Mouse (Mus musculus) ES-CJ7 (cell line): Measurements from ENCODE around the gene Prkn.

Experiments used
- DNase-seq: peaks from one replicate; pipeline ENCODE4 v3.0.0; 2011; ENCODE audit warnings: low read depth, low spot score

Prkn gene

DNA sequence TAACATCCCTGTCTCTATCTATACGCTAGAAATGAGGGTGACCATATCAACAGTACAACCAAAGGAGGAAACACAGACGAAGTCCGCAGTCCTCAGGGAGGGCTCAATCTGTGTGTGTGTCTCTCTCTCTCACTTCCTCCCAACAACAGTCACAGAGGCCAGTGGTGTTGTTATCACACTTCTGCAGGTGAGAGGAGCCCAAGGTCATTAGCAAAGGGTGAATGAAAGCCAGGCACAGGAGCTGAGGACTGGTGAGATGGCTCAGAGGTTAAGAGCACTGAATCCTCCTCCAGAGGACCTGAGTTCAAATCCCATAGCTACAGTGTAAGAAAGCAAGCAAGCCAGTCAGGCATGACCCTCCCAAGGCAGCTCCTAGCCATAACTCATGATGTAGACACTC is 1199.7 kb downstream of the Prkn start:
- no peak for DNase-seq

- no peak for DNase-seq
Measured at GRCm38 (mm10) chr17:12040546-12040945, 1200.4 kb downstream of the Prkn start.

DNA sequence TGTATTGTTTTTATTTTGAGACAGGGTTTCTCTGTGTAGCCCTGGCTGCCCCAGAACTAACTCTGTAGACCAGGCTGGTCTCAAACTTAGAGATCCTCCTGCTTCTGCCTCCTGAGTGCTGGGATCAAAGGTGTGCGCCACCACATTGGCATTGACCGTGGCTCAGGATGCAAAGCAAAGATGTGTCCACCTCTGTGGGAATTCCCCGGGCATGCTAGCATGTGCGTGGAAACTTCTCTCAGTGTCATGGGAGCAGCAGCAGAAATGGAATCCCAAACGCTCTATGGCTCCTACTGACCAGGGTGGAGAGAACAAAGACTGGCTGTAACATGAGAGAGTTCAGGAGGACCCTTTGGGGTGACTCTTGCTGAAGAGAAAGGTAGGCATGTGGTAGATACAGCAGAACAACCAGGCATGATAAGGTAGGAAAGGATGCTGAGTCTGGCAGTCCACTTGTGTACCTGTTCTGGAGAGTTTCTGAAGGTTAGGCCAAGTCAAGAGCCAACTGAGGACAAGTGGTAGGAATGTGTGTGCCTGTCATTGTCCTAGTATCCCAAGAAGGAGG is 1201.0 kb downstream of the Prkn start:
- no peak for DNase-seq

DNA sequence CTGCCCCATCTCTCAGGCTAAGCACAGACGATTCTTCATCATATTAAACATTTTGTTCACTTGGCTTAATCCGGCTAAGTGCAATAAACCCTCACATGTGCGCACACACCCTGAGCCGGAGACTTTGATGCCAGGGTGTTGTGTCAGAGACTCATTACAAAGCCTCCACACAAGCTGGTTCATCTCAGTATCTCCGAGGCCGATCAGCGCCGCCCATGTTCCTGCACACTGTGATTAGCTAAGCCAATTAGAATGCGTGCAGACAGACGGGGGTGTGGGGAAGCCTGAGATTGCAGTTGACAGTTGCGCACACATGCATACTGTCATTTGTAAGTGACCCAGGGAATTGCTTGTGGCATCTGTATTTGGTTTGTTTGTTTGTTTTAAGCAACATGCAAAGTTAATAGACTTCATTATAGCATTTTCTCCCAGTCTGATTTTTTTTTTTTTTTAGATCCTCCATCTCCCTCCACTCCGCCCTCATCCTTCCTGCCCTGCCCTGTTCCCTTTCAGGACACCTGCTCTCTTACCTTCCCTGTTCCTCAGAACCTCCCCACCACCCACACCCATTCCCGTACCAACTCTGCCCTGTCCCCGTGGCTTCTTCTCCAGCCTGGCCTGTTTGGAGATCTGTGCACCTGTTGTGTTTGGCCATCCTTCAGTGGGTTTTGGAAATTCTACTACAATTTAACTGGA is 1202.5 kb downstream of the Prkn start:
- no peak for DNase-seq

- DNase-seq: peak; percentile 29
Measured at GRCm38 (mm10) chr17:12044222-12044621, 1204.0 kb downstream of the Prkn start.

DNA sequence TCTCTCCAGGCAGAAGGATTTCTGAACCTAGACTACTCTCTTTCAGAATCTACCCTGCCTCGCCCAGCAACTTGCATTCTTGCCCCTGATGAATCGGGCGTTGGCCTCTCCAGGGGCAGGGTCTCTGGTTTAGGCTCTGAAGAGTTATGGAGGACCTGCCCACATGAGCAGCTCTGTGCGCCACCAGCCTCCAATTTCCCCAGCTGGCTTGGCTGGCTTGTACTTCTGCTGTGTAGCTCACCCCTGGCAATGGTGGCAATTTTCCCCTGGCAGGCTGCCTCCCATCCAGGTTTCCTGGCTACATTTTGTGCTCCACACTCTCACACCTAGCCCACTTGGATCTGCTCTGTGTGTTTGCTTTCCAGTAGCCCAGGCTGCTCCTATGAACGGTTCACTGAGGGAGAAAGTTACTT is 1205.7 kb downstream of the Prkn start:
- peak; percentile 52 for DNase-seq

DNA sequence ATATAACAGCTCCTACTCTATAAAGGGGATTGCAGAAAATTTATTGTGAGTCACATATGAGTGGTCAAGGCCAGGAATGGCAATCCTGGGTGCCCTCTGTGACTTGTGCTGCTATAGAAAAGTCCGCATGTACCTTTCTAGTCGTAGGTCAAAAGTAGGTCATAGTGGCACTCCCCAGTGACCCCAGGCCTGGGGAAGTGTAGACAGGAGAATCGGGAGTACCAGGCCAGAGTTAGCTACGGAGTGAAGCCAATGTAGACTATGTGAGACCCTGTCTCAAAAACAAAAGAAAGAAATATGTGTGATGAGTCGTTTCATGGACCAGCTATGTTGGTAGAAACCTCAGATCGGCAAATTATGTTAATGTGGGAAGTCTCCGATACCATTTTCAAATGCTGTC is 1206.8 kb downstream of the Prkn start:
- DNase-seq: no peak

DNA sequence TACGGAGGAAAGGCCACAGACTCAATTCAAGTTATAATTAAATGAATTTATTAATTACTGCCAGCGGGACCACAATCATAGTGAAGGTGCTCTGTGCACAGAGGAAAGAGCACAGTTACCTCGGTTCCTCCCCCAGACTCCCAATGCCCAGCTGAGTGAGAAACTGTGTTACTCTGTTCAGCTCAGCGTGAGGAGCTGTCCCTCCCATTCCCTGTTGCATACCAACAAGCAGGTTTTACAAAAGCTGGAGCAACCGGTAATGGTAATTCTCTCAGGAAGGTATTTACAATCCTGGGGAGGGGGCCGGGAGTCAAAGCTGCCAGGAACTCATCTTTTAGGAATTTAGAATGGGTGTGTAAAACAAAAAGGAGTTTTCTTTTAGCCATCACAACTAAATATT is 1207.3 kb downstream of the Prkn start:
- peak; percentile 51 for DNase-seq

GRCm38 (mm10) chr17:12048695-12049490 is 1208.7 kb downstream of the Prkn start:
- no peak for DNase-seq

DNA sequence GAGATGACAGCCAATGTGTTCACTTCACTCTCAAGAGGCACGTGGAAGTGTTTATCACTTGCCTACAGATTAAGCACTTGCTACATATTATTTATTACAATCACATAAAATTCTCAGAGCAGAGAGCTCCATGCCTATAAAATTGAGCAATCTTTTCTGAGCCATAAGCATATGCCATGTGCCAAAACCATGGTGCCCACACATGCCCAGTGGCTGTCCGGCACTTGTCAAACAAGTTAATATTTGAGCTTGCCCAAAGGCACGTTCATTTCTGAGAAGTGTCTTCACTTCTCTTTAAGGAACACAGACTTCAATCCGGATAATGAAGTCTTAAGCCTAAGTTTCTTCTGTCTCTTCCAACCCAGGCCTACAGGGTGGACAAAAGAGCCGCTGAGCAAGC is 1210.1 kb downstream of the Prkn start:
- DNase-seq: no peak

DNA sequence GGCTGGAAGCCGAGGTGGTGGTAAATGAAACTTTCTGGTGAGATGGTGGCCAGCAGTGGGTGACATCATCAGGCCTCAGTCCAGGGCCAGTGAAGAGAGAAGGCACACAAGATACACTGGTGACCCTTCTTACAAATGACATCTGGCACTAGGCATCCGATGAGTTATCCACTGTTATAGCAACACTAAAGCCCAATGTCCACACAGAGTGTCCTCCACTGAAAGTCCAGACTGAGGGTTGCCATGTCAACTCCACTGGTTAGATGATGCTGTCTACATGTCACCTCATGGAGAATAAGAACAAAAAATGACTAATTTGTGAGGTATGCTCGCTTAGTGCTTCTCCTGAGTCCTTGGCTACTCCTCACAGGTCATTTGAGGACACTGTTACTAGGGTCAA is 1210.8 kb downstream of the Prkn start:
- no peak for DNase-seq

- DNase-seq: no peak
Measured at GRCm38 (mm10) chr17:12052651-12053050, 1212.5 kb downstream of the Prkn start.

DNA sequence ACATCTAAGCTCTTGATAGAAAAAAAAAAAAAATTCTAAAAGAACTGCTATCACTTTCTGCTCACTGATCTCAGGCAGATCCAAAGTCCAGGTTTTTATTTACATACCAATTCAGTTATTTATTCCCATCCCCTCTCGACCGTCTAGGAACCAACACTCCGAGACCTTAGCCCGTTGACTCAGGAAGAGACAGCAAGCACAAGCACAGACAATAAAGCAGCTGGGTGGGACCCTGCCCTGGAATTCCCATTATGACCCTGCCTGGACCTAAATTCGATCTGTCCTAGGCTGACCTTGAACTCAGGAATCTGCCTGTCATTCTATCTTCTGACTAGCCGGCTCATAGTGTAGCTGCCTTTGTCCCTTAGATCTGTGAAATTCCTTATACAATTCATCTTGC is 1218.9 kb downstream of the Prkn start:
- no peak for DNase-seq

GRCm38 (mm10) chr17:12061381-12061780 is 1221.2 kb downstream of the Prkn start:
- DNase-seq: no peak

- DNase-seq: no peak
Measured at GRCm38 (mm10) chr17:12062861-12063260, 1222.7 kb downstream of the Prkn start.

- no peak for DNase-seq
Measured at GRCm38 (mm10) chr17:12063533-12063932, 1223.3 kb downstream of the Prkn start.

GRCm38 (mm10) chr17:12066054-12066453 is 1225.9 kb downstream of the Prkn start:
- no peak for DNase-seq

- DNase-seq: peak; percentile 55
Measured at GRCm38 (mm10) chr17:12076816-12077215, 1236.6 kb downstream of the Prkn start.

DNA sequence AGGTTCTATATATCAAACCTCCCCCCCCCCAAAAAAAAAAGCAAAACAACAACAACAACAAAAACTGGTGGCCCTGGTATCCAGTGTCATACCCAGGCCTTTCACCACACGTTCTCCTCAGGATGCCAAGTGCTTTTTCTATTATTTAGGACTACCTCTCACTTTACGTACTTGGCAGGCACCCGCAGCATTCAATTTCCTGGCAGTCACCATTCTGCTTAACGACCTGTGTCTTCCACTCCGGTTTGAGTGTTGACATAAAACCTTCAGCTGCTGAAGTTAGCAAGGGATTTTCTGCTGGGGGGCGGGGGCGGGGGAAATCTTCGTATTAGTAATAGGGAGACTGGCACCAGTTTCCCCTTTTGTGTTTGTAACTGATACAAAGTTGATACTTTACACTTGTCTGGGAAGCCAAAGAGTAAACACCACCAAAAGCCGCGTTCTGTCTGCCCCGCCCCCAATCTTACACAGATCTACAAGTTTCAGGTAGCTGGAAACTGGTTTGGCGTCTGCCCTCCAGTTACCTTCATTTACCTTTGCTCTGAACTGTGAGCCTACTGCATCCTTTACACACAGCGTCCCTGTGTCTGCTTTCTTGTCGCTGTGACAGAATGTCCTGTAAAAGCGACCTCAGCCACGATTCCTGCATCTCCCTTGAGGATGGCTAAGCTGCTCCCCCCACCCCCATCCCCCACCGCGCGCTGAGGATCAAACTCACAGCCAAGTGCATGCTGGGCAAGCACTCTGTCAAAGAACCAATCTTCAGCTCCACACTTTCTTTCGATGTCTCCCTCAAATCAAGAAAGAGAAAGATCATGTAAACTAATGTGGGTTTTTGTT is 1240.7 kb downstream of the Prkn start:
- DNase-seq: no peak

GRCm38 (mm10) chr17:12082201-12082600 is 1242.0 kb downstream of the Prkn start:
- DNase-seq: no peak

DNA sequence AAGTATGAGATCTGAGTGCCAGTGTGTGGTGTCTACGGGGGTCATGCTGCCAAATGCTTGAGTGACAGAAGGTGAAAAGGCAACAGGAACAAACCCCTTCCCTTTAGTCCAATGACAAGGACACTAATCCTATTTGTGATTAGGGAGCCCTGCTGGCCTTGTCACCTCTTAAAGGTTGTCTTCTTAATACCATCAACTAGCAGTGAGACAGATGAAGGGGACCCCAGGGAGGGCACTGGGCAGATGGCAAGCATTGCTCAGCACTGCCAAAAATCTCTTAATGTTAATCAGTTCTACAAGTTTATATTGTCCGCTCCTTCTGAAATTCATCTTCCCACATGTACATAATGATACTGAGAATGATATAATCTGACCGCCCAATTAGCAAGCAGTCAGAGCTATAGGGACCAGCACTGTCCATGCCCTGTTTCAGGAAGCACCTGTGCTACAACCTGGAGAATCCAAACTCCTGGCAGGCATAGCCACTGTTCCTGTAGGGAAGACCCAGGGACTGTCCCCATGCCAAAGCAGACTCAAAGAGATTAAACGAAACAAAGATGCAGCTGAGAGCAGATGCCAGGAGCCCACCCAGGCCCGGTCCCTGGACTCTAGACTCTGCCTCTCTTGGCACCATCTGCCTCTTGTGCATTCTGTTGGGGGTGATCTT is 1250.2 kb downstream of the Prkn start:
- no peak for DNase-seq
